Mouse (Mus musculus) spleen, adult 2 months (tissue): Measurements from ENCODE around the gene H2-M10.6.

Source experiments
- CTCF ChIP-seq: fragments of 200-500 bp; IDR thresholded peaks from 2 replicates; pipeline ENCODE4 v1.5.1; 2011; ENCODE audit warnings: mild to moderate bottlenecking, inconsistent platforms; ENCODE audit not compliant: insufficient read depth, insufficient read length, insufficient replicate concordance; ENCODE audit errors: extremely low read depth
- POLR2A ChIP-seq: fragments of 200-500 bp; IDR thresholded peaks from 2 replicates; pipeline ENCODE4 v1.6.1; 2011; ENCODE audit warnings: low read depth, low read length, inconsistent platforms

DNA sequence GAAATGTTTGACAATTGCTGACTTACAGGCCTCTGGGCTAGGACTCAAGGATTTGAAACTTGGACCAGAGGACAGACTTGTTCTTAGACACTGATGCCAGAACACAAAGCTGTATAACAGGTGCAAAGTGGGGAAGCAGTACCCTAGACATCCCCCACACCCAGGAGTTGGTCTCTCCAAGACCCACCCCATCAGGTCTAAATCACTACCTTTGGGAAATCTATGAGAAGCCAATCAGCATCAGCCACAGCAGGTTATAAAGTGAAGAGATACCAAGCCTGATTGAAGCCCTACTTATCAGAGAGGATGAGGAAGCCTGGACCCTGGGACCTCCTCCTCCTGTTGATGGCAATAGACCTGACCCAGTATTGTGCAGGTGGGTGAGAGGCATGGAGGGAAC lies at the start of gene H2-M10.6:
- no peak for TF ChIP-seq CTCF
- TF ChIP-seq POLR2A = no peak
